Mouse (Mus musculus) ovary, postnatal 10 days (tissue): ENCODE results near the gene Slc38a8.

ENCODE experiments used
- DNase-seq: peaks from one replicate; pipeline ENCODE4 v3.0.0; 2022; ENCODE audit warnings: low spot score

Gene Slc38a8

DNA sequence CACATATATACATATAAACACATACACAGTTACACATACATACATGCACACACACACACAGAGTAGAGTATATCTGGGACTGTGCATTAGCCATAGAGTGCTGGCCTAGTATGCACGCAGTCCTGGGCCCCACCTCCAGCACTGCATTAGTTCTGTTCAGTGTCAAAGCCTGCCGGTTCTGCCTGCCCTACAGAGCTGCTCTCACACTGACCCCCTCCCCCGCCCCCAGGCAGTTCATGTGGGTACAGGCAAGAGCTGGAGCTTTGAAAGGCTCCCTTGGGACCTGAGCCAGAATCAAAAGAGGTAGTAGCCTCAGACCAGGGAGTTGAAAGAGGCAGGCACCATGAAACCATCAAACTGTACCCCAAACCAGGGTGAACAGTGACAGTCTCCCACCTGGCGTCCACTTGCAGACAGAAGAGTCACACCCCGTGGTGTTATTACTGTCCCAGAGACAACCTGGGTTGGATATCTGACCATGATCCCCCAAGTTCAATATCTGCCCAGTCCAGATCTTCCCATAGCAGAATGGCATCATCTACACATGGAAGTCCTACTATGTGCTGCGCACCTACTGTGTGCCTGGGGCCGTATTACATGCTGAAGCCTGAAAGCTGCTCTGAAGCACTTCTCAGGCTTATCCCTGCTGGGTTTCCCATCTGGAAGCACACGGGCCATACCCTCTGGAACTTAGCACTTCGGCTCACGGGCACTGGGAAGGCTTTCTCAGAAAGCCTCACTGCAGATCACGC is 17.2 kb downstream of the Slc38a8 start:
- no peak for DNase-seq

GRCm38 (mm10) chr8:119478684-119479083 is 22.8 kb downstream of the Slc38a8 start:
- DNase-seq = no peak

- DNase-seq = no peak
Observed at GRCm38 (mm10) chr8:119468091-119468490, 33.4 kb downstream of the Slc38a8 start.

DNA sequence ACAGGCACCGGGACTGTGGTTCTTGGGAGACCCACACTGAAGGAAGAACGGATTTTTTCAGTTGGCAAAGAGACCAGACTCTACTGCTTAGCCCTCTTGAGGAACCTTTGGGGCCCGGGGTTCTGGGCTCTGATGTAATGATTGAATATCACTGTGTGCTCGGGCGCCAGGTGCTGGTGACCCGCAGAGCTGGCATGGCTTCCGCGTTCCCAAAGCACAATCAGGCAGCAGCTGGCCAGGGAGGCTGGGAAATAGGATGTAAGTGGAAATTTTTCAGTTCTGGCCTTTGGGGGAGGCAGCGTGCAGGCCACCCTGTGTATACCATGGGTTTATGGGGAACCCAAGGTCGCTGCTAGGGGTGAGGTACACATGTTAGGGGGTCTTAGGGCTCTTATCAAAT is 34.7 kb downstream of the Slc38a8 start:
- no peak for DNase-seq

DNA sequence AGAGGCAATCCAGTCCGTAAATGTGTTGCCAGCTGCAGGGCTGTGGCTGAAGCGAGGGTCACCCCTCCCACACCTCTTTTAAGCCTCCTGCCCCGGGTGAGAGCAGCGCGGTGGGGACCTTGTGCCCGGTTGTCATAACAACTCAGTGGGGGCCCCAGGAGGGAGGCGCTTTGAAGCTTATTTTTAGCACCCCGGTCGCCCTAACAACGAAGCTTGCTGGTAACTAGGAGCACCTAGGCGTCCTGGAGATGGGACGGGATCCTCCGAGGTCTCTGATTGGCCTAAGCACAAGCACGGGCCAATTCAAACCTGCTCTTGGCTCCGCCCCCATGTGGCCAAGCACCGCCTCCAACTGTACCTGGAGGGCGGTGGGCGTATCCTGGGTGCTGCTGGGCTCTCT is 35.4 kb downstream of the Slc38a8 start:
- no peak for DNase-seq

DNA sequence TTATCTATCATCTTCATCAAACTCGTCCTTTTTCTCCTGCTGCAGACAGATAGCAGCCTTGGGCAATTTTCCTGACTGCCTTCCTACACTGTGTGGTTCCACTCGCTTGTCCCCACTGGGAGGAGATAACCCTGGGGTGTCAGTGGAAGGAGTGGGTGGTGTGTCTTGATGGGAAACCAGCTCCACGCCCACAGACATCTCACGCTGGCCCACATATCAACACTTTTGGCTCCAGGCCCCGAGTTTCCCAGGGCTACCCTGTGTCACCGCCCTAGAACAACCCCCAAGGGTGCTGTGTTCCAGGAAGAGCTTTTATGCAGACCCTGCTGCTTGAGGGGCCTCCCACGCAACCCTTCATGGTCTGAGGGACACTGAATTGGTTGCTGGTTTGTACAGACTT is 37.8 kb downstream of the Slc38a8 start:
- DNase-seq = no peak

GRCm38 (mm10) chr8:119461356-119461755 is 40.1 kb downstream of the Slc38a8 start:
- DNase-seq = no peak

DNA sequence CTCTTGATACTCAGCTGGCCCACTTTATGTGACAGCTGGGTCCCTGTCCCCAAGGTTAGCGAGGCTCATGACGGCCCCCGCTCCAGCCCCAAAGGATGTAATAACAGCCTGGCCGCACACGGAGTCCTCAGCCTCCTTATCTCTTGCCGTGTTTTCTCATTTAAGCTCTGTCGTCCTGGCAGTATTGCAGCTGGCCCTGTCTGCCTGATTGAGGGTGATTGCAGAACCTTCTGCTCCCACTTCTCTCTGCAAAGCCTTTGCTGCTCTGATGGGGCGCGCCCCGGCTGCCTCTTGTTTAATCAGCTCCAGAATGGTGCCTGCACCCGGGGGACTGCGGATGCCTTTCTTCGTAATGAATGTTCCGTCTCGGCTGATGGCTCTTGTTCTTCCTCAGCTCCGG is 41.8 kb downstream of the Slc38a8 start:
- DNase-seq = no peak

GRCm38 (mm10) chr8:119456045-119456444 is 45.5 kb downstream of the Slc38a8 start:
- DNase-seq = no peak

DNA sequence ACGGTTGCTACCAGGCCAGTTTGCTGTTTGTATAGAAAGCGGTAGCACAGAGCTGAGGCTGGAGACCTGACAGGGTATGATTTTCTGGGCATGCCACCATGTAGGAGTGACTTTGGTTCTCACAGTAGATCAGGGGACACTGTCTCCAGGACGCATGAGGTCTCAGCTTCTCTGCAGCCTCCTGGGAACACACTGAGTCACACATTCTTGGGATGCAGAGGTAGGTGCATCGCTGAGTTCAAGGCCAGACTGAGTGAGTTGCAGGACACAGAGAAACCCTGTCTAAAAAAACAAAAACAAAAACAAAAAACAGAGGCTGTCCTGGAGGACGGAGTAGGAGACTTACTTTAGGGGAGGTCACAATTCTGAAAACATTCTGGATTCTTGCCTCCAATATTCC is 48.6 kb downstream of the Slc38a8 start:
- DNase-seq = no peak

DNA sequence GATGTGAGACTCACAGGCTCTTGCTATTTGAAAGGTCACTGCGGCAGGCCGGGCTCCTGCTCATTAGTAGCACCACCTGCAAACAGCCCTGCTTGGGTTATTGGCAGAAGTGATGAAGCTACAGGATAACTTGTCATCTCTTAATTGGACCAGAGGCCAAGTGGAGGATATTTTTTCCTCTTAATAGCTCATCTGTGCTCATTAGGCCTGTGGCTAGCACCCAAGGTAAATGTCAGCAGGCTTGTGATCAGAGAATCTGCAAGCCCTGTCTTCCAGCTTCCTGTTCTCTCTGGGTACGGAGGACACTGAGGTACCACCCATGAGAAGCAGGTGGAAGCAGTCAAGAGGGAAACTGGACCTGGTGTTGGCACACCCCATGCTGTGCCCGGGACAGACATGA is 50.4 kb downstream of the Slc38a8 start:
- DNase-seq = no peak

- DNase-seq = no peak
Observed at GRCm38 (mm10) chr8:119449627-119450026, 51.9 kb downstream of the Slc38a8 start.

- DNase-seq = no peak
Observed at GRCm38 (mm10) chr8:119447781-119448170, 53.7 kb downstream of the Slc38a8 start.

DNA sequence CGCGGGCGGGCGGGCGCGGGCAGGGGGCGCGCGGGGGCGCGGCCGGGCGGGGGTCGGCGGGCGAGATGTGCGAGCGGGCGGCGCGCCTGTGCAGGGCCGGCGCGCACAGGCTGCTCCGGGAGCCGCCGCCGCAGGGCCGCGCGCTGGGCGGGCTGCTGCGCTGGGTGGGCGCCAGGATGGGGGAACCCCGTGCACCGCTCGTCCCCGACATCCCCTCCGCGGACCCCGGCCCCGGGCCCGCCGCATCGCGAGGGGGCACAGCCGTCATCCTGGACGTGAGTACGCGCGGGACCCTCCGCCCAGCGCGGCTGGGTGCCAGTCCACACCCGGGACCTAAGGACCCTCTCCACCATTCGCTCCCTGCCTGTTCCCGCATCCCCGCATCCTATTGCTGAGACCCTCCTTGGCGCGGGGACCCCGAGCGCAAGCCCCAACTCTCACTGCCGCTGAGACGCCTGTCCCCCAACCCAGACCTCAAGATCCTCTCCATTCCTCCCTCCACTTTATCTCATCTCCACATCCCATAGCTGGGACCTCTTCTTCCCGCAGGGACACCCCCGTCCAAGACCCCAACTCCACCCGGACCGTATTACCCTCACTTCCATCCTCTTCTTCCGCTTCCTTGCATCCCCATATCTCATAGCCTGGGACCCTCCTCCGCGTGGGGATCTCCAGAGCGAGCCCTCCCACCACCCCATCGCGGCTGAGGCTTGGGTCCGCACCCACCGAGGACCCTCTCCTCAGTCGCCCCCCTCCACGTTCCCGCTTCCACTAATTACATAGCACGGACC is 54.3 kb downstream of the Slc38a8 start:
- DNase-seq = no peak

DNA sequence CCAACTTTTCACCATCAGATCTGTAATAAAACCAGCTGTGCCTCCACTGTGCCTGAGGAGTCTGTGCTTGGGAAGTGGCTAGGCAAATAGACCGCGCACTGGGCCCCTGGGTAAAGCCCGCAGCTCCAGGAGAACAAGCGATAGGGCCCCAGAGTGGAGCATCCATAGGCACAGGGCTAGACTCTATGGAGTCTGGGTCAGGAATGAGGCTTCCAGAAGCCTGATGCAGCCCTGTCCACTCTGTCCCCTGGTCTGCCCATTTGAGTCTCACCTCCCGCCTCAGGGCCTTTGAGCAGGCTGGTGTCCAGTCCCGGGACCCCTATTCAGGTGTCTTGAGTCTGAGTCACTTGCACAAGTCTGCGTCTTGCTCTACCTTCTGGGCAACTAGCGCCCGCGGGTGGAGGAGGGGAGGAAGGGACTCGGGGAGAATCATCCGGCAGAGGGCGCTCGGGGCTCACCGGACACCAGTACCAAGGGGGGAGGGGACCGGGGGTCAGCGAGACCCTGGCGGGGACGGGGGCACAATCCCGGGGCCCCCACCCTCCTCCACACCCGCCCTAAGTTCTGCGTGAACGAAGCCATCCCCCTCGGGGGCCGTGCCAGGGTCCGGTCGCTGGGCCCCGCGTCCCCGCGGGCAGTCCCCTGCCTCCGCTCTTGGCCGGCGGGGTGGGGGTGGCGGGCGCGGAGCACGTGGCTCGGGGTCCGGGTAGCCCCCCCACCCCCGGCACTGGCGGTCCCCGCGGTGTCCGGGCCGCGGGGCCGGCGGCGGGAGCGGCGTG is 55.1 kb downstream of the Slc38a8 start, which contains the start of gene Necab2:
Gene Necab2, plus strand, starts transcription at position 509 of the 779 bp plus-strand sequence.
- peak; percentile 72 for DNase-seq

GRCm38 (mm10) chr8:119442970-119443369 is 58.5 kb downstream of the Slc38a8 start:
- DNase-seq = no peak

DNA sequence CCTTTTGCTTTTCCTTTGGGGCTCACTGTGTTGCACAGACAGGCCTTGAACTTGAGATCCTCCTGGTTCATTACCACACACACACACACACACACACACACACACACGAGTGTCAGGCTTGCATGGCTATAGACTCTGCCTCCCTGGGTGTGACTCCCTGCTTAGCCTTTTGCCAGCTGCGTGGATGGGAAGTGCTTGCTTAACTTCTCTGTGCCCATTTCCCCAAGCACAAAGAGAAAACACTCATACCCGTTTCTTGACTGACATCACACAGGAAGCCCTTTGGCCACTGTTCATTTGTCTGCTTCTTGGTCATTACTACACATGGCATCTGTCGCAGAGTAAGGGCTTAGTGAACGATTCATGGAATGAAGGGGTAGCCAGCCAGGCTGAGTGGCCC is 59.5 kb downstream of the Slc38a8 start:
- DNase-seq = no peak

GRCm38 (mm10) chr8:119440952-119441270 is 60.6 kb downstream of the Slc38a8 start:
- no peak for DNase-seq

DNA sequence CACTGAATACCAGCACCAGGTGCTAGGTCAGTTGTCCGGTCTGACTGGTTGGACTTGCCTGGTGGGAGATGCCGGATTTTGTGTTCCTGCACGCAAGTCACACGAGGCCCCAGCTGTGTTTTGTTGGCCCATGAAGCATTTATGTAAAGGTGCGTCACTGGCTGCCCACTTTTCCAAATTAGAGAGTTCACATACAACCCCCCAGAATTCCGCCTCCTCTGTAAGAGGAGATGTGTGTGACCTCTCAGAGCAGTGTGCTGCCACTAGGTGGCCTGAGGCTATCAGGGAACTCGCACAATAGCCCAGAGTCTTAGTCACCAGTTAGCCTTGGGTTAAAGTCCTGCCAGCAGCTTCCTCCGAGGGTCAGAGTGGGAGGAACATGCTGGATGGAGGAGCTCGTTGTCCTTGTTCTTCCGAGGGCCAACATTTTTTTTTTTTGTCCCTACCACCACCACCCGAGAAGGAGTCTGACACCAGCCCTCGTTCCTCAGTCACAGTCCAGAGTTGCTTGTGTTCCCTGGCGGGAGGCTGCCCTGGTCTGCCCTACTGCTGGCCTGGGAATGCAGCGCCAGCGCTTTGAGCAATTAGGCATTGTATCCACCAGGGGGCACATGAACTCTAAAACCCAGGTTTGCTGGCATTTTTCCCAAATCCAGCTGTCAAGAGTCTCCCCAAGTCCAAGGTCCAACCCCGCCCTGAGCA is 61.1 kb downstream of the Slc38a8 start:
- DNase-seq = no peak

- DNase-seq = no peak
Observed at GRCm38 (mm10) chr8:119439893-119440249, 61.6 kb downstream of the Slc38a8 start.

GRCm38 (mm10) chr8:119439424-119439823 is 62.1 kb downstream of the Slc38a8 start:
- DNase-seq = no peak

- DNase-seq = no peak
Observed at GRCm38 (mm10) chr8:119438876-119439275, 62.6 kb downstream of the Slc38a8 start.
